Mouse (Mus musculus): ENCODE measurements around the gene Wif1. TPM values are rescaled to one million over a fixed set of nuclear protein-coding genes. Genes with fewer than 3 reads are reported as not detected.

The Wif1 gene
- 91.3 and 119 TPM in 2 replicates for polyA plus RNA-seq (2015; fragmentation: Nextera tagmentation; extraction: Ambion mirVana)

DNA sequence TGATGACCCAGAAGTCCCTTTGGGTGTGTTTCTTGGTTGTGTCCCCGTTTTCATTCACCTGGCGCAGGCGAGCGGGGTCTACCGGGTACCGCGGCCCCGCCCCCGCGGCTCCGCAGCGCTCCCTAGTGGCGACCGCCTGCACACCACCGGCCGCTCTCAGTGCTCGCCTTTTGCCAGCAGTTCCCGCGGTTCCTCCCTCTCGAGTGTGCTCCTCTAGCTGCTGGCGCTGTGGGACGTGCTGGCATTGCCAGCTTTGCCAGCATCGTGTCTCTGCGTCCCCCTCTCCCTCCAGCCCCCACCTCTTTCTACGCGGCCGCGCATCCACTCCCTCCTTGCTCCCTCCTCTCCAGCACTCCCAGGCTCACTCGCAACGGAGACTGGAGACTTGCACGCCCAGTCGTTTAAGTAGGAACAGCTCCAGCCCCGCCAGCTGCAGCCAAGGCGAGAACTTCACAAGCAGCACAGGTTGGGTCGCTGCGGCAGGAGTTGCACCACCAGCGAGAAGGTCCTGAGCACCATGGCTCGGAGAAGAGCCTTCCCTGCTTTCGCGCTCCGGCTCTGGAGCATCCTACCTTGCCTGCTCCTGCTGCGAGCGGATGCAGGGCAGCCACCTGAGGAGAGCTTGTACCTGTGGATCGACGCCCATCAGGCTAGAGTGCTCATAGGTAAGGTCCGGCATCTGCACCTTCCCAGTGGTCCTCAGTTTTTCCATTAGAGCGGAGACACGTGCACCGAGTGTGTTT is at the start of gene Wif1:
Gene Wif1, plus strand, starts transcription at position 135 of the 743 bp plus-strand sequence.
- Histone ChIP-seq H3K4me2 (replicated peaks) (peak within 1 kb of the TSS; percentile 89), H3K4me3 (peak within 1 kb of the TSS; percentile 58), H3K9me3 (no peaks in the 10 kb centered on the region), H3K36me3 (no peaks in the 10 kb centered on the region), H3K4me1 (peaks cover 43% of the 10 kb centered on the region), H3K27ac (peak within 1 kb of the TSS; percentile 83), H3K27me3 (no peaks in the 10 kb centered on the region), H3K9ac (peak within 1 kb of the TSS; percentile 75)
- peak; percentile 90 for ATAC-seq (ENCODE audit: low FRiP score, low read depth)
- WGBS, result under 1% methylated on average over 49 of the region's 49 CpGs

DNA sequence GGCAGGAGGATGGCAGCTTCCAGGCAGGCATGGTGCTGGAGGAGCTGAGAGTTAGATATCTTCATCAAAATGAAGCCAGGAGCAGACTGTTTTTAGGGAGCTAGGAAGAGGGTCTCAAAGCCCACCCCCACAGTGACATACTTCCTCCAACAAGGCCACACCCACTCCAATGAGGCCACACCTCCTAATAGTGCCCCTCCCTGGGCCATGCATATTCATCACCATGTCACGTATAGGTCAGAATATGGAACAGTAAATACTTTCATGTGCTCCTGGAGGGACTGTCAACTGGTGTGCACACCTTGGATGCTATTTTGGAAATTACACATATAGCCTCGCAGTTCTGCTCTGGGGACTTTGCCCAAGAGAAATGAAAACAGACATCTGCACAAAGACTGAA is 31.6 kb upstream of the Wif1 start:
- Histone ChIP-seq H3K9ac (no peak overlapping the region), H3K4me1 (no peaks in the 10 kb centered on the region), H3K27me3 (no peaks in the 10 kb centered on the region), H3K27ac (no peak overlapping the region; the same call in 1 of the 2 replicates), H3K4me2 (replicated peaks) (no peak overlapping the region), H3K9me3 (no peaks in the 10 kb centered on the region), H3K4me3 (no peak overlapping the region), H3K36me3 (no peaks in the 10 kb centered on the region)
- ATAC-seq (ENCODE audit: low FRiP score, low read depth), result no peak
- WGBS, result 76% methylated on average over 2 of the region's 2 CpGs

DNA sequence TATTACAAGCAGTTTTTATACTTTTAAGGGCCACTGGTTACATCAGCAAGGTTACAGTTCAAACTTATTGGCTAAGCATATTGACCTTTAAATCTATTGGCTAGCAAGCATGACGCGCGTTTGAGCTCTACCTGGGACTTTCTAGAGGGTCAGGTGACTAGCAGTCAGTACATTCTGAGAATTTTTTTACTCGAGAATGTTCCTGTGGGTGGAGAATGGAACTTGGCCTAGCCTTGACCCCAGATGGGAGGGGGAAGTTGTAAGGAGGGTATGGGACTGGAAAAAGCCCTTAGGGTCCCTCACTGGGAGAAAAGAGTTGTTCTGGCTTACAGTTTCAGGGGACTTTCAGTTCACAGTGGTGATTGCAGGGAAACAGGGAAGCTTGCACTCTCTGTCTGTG is 22.3 kb upstream of the Wif1 start:
- Histone ChIP-seq H3K27ac (no peak overlapping the region), H3K4me1 (no peaks in the 10 kb centered on the region), H3K36me3 (no peaks in the 10 kb centered on the region), H3K4me3 (no peak overlapping the region), H3K9me3 (peaks cover 12% of the 10 kb centered on the region), H3K9ac (no peak overlapping the region), H3K4me2 (replicated peaks) (no peak overlapping the region), H3K27me3 (no peaks in the 10 kb centered on the region)
- WGBS, result 78% methylated on average over 4 of the region's 4 CpGs
- no peak for ATAC-seq (ENCODE audit: low FRiP score, low read depth)

- Histone ChIP-seq H3K27me3 (no peaks in the 10 kb centered on the region), H3K9me3 (peaks cover 18% of the 10 kb centered on the region), H3K4me1 (peaks cover 10% of the 10 kb centered on the region; the same call in 1 of the 2 replicates), H3K27ac (no peak overlapping the region), H3K9ac (no peak overlapping the region), H3K4me2 (replicated peaks) (no peak overlapping the region), H3K36me3 (no peaks in the 10 kb centered on the region), H3K4me3 (no peak overlapping the region)
- no peak for ATAC-seq (ENCODE audit: low FRiP score, low read depth)
- WGBS, result 47% methylated on average over 8 of the region's 8 CpGs
These were observed 17.5 kb upstream of the Wif1 start for GRCm38 (mm10) chr10:121016291-121016690.

- no peak overlapping the region for H3K9ac ChIP-seq
- no peaks in the 10 kb centered on the region for H3K27me3 ChIP-seq
- no peaks in the 10 kb centered on the region for H3K36me3 ChIP-seq
- H3K27ac ChIP-seq, result no peak overlapping the region
- 18% methylated on average over 18 of the region's 18 CpGs for WGBS
- H3K4me1 ChIP-seq, result peaks cover 10% of the 10 kb centered on the region; the same call in 1 of the 2 replicates
- no peak for ATAC-seq (ENCODE audit: low FRiP score, low read depth)
- peaks cover 18% of the 10 kb centered on the region for H3K9me3 ChIP-seq
- no peak overlapping the region for H3K4me2 ChIP-seq (replicated peaks)
- no peak overlapping the region for H3K4me3 ChIP-seq
These were observed 16.9 kb upstream of the Wif1 start for GRCm38 (mm10) chr10:121016711-121017503.

- no peak overlapping the region for H3K9ac ChIP-seq
- H3K27me3 ChIP-seq, result no peaks in the 10 kb centered on the region
- 43% methylated on average over 5 of the region's 5 CpGs for WGBS
- H3K4me1 ChIP-seq, result no peaks in the 10 kb centered on the region
- no peaks in the 10 kb centered on the region for H3K36me3 ChIP-seq
- H3K4me2 ChIP-seq (replicated peaks), result no peak overlapping the region
- H3K4me3 ChIP-seq, result no peak overlapping the region
- ATAC-seq (ENCODE audit: low FRiP score, low read depth), result no peak
- H3K9me3 ChIP-seq, result peaks cover 7% of the 10 kb centered on the region
- H3K27ac ChIP-seq, result no peak overlapping the region
These were observed 10.8 kb upstream of the Wif1 start for GRCm38 (mm10) chr10:121022951-121023350.

DNA sequence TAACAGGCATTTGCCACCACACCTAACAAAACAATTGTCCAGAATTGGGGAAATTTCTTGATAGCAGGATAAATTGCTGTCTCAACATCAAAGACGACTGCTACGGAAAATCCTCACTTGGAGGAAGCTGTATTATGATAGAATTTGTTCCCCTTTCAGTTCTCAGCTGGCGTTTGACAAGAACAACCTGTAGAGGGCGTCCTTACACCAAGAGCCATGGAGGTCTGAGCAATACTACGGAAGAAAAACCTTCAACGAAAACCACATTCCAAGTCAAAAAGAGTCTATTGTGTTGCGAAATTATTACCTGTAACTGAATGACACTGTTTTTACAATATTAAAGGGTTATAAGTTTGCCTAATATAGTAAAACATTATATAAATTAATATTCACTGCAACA is 2.0 kb upstream of the Wif1 start:
- peaks cover 35% of the 10 kb centered on the region for H3K4me1 ChIP-seq
- no peak overlapping the region for H3K27ac ChIP-seq
- no peaks in the 10 kb centered on the region for H3K27me3 ChIP-seq
- WGBS, result 12% methylated on average over 7 of the region's 7 CpGs
- H3K36me3 ChIP-seq, result no peaks in the 10 kb centered on the region
- ATAC-seq (ENCODE audit: low FRiP score, low read depth), result no peak
- H3K9ac ChIP-seq, result no peak overlapping the region
- H3K4me2 ChIP-seq (replicated peaks), result 0 out of 2 replicates have a peak overlapping the region, but pooled peaks have one; percentile 11
- H3K4me3 ChIP-seq, result no peak overlapping the region
- no peaks in the 10 kb centered on the region for H3K9me3 ChIP-seq

DNA sequence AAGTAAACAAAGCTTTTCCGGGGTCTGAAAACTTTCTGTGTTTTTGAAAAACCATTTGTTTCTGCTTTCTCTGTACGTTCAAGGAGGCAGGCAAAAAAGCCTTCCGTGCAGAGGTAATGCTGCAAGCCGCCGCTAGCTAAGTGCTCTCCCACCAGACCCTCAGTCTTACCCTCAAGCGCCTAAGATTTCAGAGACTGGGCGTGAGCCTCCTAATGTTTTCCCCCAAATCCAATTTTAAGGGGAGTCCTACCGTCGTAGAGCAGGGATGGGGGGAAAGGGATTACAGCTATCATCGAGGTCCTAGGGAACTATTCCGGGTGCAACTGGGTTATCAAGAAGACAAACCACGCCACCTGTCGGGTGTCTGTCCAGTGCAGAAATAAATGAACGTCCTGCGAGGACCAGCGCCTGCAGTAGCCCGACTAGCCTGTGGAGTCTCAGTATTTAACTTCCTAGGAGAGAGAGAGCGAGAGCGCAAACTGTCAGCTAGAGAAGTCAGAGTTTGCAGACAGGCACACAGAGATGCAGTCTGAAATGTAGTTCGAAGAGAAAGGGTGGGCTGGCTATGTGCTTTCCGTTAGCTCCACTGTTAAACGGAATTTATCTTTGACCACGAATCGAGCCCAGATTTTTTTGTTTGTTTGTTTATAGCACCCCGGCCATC is 500 bp upstream of the Wif1 start:
- under 1% methylated on average over 25 of the region's 25 CpGs for WGBS
- Histone ChIP-seq H3K4me2 (replicated peaks) (peak overlapping the region; percentile 89), H3K27ac (peak overlapping the region; percentile 83; the same call in 1 of the 2 replicates), H3K36me3 (no peaks in the 10 kb centered on the region), H3K9me3 (no peaks in the 10 kb centered on the region), H3K27me3 (no peaks in the 10 kb centered on the region), H3K4me3 (peak overlapping the region; percentile 58), H3K9ac (peak overlapping the region; percentile 75), H3K4me1 (peaks cover 43% of the 10 kb centered on the region)
- ATAC-seq (ENCODE audit: low FRiP score, low read depth), result peak; percentile 82

DNA sequence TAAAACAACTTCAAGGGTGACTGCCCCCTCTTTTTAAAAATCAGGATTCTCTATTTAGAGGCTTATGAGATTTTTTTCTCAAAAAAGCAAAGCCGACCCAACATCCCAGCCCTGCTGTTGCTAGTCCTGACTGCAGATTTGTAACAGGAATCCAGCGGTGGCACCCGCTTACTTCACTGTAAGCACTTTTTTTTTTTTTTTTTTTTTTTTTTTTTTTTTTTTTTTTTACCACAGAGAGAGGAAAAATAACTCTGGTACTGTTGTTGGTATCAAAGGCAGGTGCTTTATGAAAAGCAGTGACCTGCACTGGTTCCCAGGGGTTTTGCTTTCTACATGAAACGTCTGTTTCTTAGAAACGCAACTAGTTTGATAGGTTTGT is 798 bp downstream of the Wif1 start:
- Histone ChIP-seq H3K9ac (peak overlapping the region; percentile 75), H3K4me2 (replicated peaks) (peak overlapping the region; percentile 89), H3K4me1 (peaks cover 46% of the 10 kb centered on the region), H3K9me3 (no peaks in the 10 kb centered on the region), H3K36me3 (no peaks in the 10 kb centered on the region), H3K27me3 (no peaks in the 10 kb centered on the region), H3K27ac (peak overlapping the region; percentile 83), H3K4me3 (peak overlapping the region; percentile 58)
- WGBS, result 7% methylated on average over 5 of the region's 5 CpGs
- ATAC-seq (ENCODE audit: low FRiP score, low read depth), result no peak

GRCm38 (mm10) chr10:121038556-121039284 is 5.0 kb downstream of the Wif1 start:
- H3K4me1 ChIP-seq, result peaks cover 51% of the 10 kb centered on the region
- 0 out of 2 replicates have a peak, but pooled peaks cover 3% of the 10 kb centered on the region for H3K36me3 ChIP-seq
- no peak overlapping the region for H3K9ac ChIP-seq
- 0 out of 2 replicates have a peak overlapping the region, but pooled peaks have one; percentile 22 for H3K4me2 ChIP-seq (replicated peaks)
- WGBS, result 39% methylated on average over 4 of the region's 4 CpGs
- no peaks in the 10 kb centered on the region for H3K9me3 ChIP-seq
- H3K27ac ChIP-seq, result no peak overlapping the region
- no peak for ATAC-seq (ENCODE audit: low FRiP score, low read depth)
- no peaks in the 10 kb centered on the region for H3K27me3 ChIP-seq
- no peak overlapping the region for H3K4me3 ChIP-seq

GRCm38 (mm10) chr10:121040911-121041310 is 7.2 kb downstream of the Wif1 start:
- Histone ChIP-seq H3K9ac (no peak overlapping the region), H3K9me3 (no peaks in the 10 kb centered on the region), H3K4me1 (peaks cover 42% of the 10 kb centered on the region), H3K4me3 (no peak overlapping the region), H3K27me3 (no peaks in the 10 kb centered on the region), H3K27ac (peak overlapping the region; percentile 58; the same call in 1 of the 2 replicates), H3K4me2 (replicated peaks) (peak overlapping the region; percentile 52), H3K36me3 (0 out of 2 replicates have a peak, but pooled peaks cover 3% of the 10 kb centered on the region)
- 13% methylated on average over 14 of the region's 14 CpGs for WGBS
- ATAC-seq (ENCODE audit: low FRiP score, low read depth), result no peak

Data from limb, embryonic 13.5 days (tissue).